Mouse (Mus musculus): ENCODE data around the gene Myh14.
A peak's percentile ranks its signal among the peaks of the same experiment; 100 is the strongest.
"Not testable (repeated sequence)": the region's sequence is repeated elsewhere in the genome, so short reads cannot be mapped to it uniquely, and the experiment has no call there.

Myh14 gene

GRCm38 (mm10) chr7:44670803-44671202, at the start of gene Myh14:
Gene Myh14 (minus strand): TSS chr7:44670843.
- no peak for DNase-seq (ENCODE audit: low read depth)

GRCm38 (mm10) chr7:44709881-44710280, 39.2 kb upstream of the Myh14 start:
- no peak for DNase-seq (ENCODE audit: low read depth)

GRCm38 (mm10) chr7:44708574-44708973, 37.9 kb upstream of the Myh14 start, which contains the start of gene Izumo2:
Gene Izumo2 (plus strand): TSS chr7:44708742.
- DNase-seq (ENCODE audit: low read depth) = no peak

GRCm38 (mm10) chr7:44708093-44708492, 37.5 kb upstream of the Myh14 start:
- not testable (repeated sequence) for DNase-seq (ENCODE audit: low read depth)

- no peak for DNase-seq (ENCODE audit: low read depth)
Observed at GRCm38 (mm10) chr7:44707169-44707675, 36.6 kb upstream of the Myh14 start.

- DNase-seq (ENCODE audit: low read depth) = no peak
Observed at GRCm38 (mm10) chr7:44706322-44706721, 35.7 kb upstream of the Myh14 start.

GRCm38 (mm10) chr7:44705086-44705485, 34.4 kb upstream of the Myh14 start:
- DNase-seq (ENCODE audit: low read depth) = no peak

- DNase-seq (ENCODE audit: low read depth) = peak; percentile 52
Observed at GRCm38 (mm10) chr7:44704363-44704762, 33.7 kb upstream of the Myh14 start.

- DNase-seq (ENCODE audit: low read depth) = no peak
Observed at GRCm38 (mm10) chr7:44702985-44703384, 32.3 kb upstream of the Myh14 start.

GRCm38 (mm10) chr7:44701921-44702320, 31.3 kb upstream of the Myh14 start:
- DNase-seq (ENCODE audit: low read depth) = peak; percentile 63

- DNase-seq (ENCODE audit: low read depth) = no peak
Observed at GRCm38 (mm10) chr7:44697980-44698379, 27.3 kb upstream of the Myh14 start.

GRCm38 (mm10) chr7:44697191-44697710, 26.6 kb upstream of the Myh14 start:
- peak; percentile 90 for DNase-seq (ENCODE audit: low read depth)

- DNase-seq (ENCODE audit: low read depth) = no peak
Observed at GRCm38 (mm10) chr7:44695223-44695622, 24.6 kb upstream of the Myh14 start.

GRCm38 (mm10) chr7:44693427-44694175, 23.0 kb upstream of the Myh14 start:
- no peak for DNase-seq (ENCODE audit: low read depth)

GRCm38 (mm10) chr7:44689331-44689730, 18.7 kb upstream of the Myh14 start:
- DNase-seq (ENCODE audit: low read depth) = no peak

- peak; percentile 9 for DNase-seq (ENCODE audit: low read depth)
Observed at GRCm38 (mm10) chr7:44688890-44689289, 18.2 kb upstream of the Myh14 start.

- DNase-seq (ENCODE audit: low read depth) = no peak
Observed at GRCm38 (mm10) chr7:44685531-44686402, 15.1 kb upstream of the Myh14 start.

- no peak for DNase-seq (ENCODE audit: low read depth)
Observed at GRCm38 (mm10) chr7:44683656-44684055, 13.0 kb upstream of the Myh14 start.

- no peak for DNase-seq (ENCODE audit: low read depth)
Observed at GRCm38 (mm10) chr7:44676611-44677010, 6.0 kb upstream of the Myh14 start.

GRCm38 (mm10) chr7:44676126-44676525, 5.5 kb upstream of the Myh14 start:
- no peak for DNase-seq (ENCODE audit: low read depth)

GRCm38 (mm10) chr7:44675171-44675570, 4.5 kb upstream of the Myh14 start:
- no peak for DNase-seq (ENCODE audit: low read depth)

GRCm38 (mm10) chr7:44674511-44674910, 3.9 kb upstream of the Myh14 start:
- DNase-seq (ENCODE audit: low read depth) = no peak

- peak; percentile 26 for DNase-seq (ENCODE audit: low read depth)
Observed at GRCm38 (mm10) chr7:44672193-44672592, 1.6 kb upstream of the Myh14 start.

Data from NIH3T3 (cell line).